Comparison of ENCODE assay signal across 9 mouse cellular contexts in the genomic region with DNA sequence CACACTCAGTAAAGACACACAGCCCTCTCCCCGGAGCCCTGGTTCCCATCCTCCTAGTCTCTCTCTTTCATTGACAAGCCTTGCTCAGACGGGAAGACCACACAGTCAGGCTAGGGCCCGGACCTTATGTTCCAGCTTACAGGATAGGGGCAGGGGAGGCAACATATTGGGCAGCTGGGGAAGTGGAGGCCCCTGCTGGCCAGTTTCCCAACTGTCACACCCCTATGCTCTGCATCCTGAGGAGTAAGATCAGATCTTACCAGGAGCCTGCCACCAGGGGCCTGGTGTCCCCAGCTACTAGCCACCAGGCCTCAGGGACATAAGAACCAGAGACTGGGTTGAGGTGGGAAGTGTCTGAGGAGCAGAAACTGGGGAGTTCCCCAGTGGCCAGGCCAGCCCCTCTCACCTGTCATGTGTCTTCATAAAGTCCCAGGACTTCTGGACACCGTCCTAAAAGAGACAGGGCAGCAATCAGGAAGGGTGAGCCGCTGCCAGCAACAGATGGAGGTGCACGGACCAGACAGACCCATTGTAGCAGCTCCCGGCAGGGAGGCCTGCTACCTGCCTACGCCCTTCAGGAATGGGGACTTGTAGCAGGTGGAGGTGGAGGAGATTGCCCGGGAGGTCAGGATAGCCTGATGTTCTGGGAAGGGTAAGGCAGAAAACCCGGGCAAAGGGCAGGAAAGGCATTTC. TPM values are rescaled to one million over a fixed set of nuclear protein-coding genes. Genes with fewer than 3 reads are reported as not detected.
A peak's percentile ranks its signal among the peaks of the same experiment; 100 is the strongest.
DNase-seq lines count a peak whose midpoint lies in the region; ATAC-seq and TF ChIP-seq lines count a peak whose summit lies in the region.
"Had no signal": no experiment of that assay in that cellular context is flagged by ENCODE, and none has a peak within 500 bp of the region (broad histone marks: within the 10 kb centered on the region; RNA-seq: fewer than 3 reads in every experiment).

No protein-coding gene starts in this region.

- H3K4me2 ChIP-seq in hindbrain, embryonic 11.5 days (replicated peaks; ENCODE audit: low read depth, low read length), result no peak overlapping the region
- no peak overlapping the region for H3K4me2 ChIP-seq in hindbrain, embryonic 14.5 days (replicated peaks)
- no peak overlapping the region for H3K4me2 ChIP-seq in forebrain, embryonic 16.5 days (ENCODE audit: low read length)
- H3K4me2 ChIP-seq: heart, embryonic 15.5 days had no signal

- H3K4me3 ChIP-seq in hindbrain, embryonic 11.5 days (ENCODE audit: low read depth, low read length), result no peak overlapping the region
- no peak overlapping the region for H3K4me3 ChIP-seq in hindbrain, embryonic 14.5 days (replicated peaks; ENCODE audit: low read length)
- no peak overlapping the region for H3K4me3 ChIP-seq in ES-Bruce4 (ENCODE audit: low read depth, low read length)
- H3K4me3 ChIP-seq in forebrain, embryonic 16.5 days (replicated peaks; ENCODE audit: low read length), result no peak overlapping the region
- H3K4me3 ChIP-seq: heart, embryonic 15.5 days had no signal

- H3K4me1 ChIP-seq in hindbrain, embryonic 11.5 days (replicated peaks; ENCODE audit: control insufficient read depth, insufficient read depth, low read length), result peaks cover 5% of the 10 kb centered on the region; the same call in 1 of the 2 replicates
- H3K4me1 ChIP-seq in hindbrain, embryonic 14.5 days (replicated peaks; ENCODE audit: control insufficient read depth, insufficient read depth, low read length), result peaks cover 25% of the 10 kb centered on the region
- H3K4me1 ChIP-seq in ES-Bruce4 (ENCODE audit: control insufficient read depth, insufficient read depth, low read length), result no peaks in the 10 kb centered on the region
- peaks cover 15% of the 10 kb centered on the region for H3K4me1 ChIP-seq in forebrain, embryonic 16.5 days (replicated peaks; ENCODE audit: control insufficient read depth, insufficient read depth, low read length)

- DNase-seq in hindbrain, embryonic 11.5 days (ENCODE audit: low spot score), result peak; percentile 69
- DNase-seq in hindbrain, embryonic 14.5 days (ENCODE audit: low spot score), result no peak
- peak; percentile 72 to 78 for DNase-seq in cerebellum, postnatal 36 days
- no peak for DNase-seq in right cerebral cortex, adult 18-20 months
- no peak for DNase-seq in ovary, postnatal 36 days (ENCODE audit: low spot score)

- TF ChIP-seq EP300 in ES-Bruce4 (IDR thresholded peaks at IDR 0.05; ENCODE audit: insufficient read depth, low read depth, low read length), result no peak

- H3K9ac ChIP-seq in hindbrain, embryonic 11.5 days (ENCODE audit: low read depth, low read length), result no peak overlapping the region
- H3K9ac ChIP-seq in hindbrain, embryonic 14.5 days, result no peak overlapping the region
- H3K9ac ChIP-seq in ES-Bruce4 (ENCODE audit: low read depth, poor library complexity, severe bottlenecking), result no peak overlapping the region
- H3K9ac ChIP-seq in forebrain, embryonic 16.5 days (replicated peaks; ENCODE audit: low read depth, low read length), result no peak overlapping the region
- H3K9ac ChIP-seq: heart, embryonic 15.5 days had no signal

- peak; percentile 48 for TF ChIP-seq CTCF in ES-Bruce4 (IDR thresholded peaks at IDR 0.05; ENCODE audit: low read depth, low read length)

- H3K27me3 ChIP-seq in hindbrain, embryonic 11.5 days (ENCODE audit: control insufficient read depth, insufficient read depth, low read length), result no peaks in the 10 kb centered on the region
- no peaks in the 10 kb centered on the region for H3K27me3 ChIP-seq in hindbrain, embryonic 14.5 days (ENCODE audit: control insufficient read depth, insufficient read depth, low read length)
- no peaks in the 10 kb centered on the region for H3K27me3 ChIP-seq in ES-Bruce4 (ENCODE audit: control insufficient read depth, insufficient read depth, low read length, poor library complexity, severe bottlenecking)
- H3K27me3 ChIP-seq in forebrain, embryonic 16.5 days (replicated peaks; ENCODE audit: control insufficient read depth, insufficient read depth, low read length), result no peaks in the 10 kb centered on the region

- peak; percentile 48 for ATAC-seq in hindbrain, embryonic 11.5 days (ENCODE audit: low FRiP score)
- no peak for ATAC-seq in hindbrain, embryonic 14.5 days (ENCODE audit: low FRiP score)
- peak; percentile 43 for ATAC-seq in megakaryocyte progenitor cell, adult 5-6 weeks (replicated peaks; ENCODE audit: poor library complexity)
- no peak for ATAC-seq in forebrain, embryonic 16.5 days

- 68% methylated on average over 10 of the region's 10 CpGs for WGBS in hindbrain, embryonic 11.5 days
- WGBS in hindbrain, embryonic 14.5 days, result 63% methylated on average over 10 of the region's 10 CpGs
- WGBS in forebrain, embryonic 16.5 days, result 64% methylated on average over 10 of the region's 10 CpGs

- TF ChIP-seq POLR2A in ES-Bruce4 (IDR thresholded peaks at IDR 0.05; ENCODE audit: insufficient read depth, low read length), result no peak

- H3K9me3 ChIP-seq in hindbrain, embryonic 11.5 days (ENCODE audit: control insufficient read depth, low read length), result no peaks in the 10 kb centered on the region
- no peaks in the 10 kb centered on the region for H3K9me3 ChIP-seq in hindbrain, embryonic 14.5 days (ENCODE audit: control insufficient read depth, low read length)
- H3K9me3 ChIP-seq in ES-Bruce4 (replicated peaks; ENCODE audit: control insufficient read depth, insufficient read depth, low read length, poor library complexity, severe bottlenecking), result no peaks in the 10 kb centered on the region
- H3K9me3 ChIP-seq in forebrain, embryonic 16.5 days (ENCODE audit: control insufficient read depth, low read length), result no peaks in the 10 kb centered on the region
- H3K9me3 ChIP-seq: heart, embryonic 15.5 days had no signal

- H3K36me3 ChIP-seq in hindbrain, embryonic 11.5 days (ENCODE audit: control insufficient read depth, insufficient read depth, low read length), result no peaks in the 10 kb centered on the region
- H3K36me3 ChIP-seq in hindbrain, embryonic 14.5 days (replicated peaks; ENCODE audit: control insufficient read depth, insufficient read depth), result no peaks in the 10 kb centered on the region
- H3K36me3 ChIP-seq in ES-Bruce4 (ENCODE audit: control insufficient read depth, insufficient read depth, low read length, poor library complexity, severe bottlenecking), result no peaks in the 10 kb centered on the region
- no peaks in the 10 kb centered on the region for H3K36me3 ChIP-seq in forebrain, embryonic 16.5 days (ENCODE audit: control insufficient read depth, insufficient read depth)
- H3K36me3 ChIP-seq: heart, embryonic 15.5 days had no signal

- H3K27ac ChIP-seq in hindbrain, embryonic 11.5 days (ENCODE audit: low read depth, low read length), result no peak overlapping the region
- no peak overlapping the region for H3K27ac ChIP-seq in hindbrain, embryonic 14.5 days
- no peak overlapping the region for H3K27ac ChIP-seq in ES-Bruce4 (ENCODE audit: insufficient read depth, low read length)
- no peak overlapping the region for H3K27ac ChIP-seq in forebrain, embryonic 16.5 days (ENCODE audit: low read length)
- H3K27ac ChIP-seq: heart, embryonic 15.5 days had no signal

RNA-seq across cellular contexts. Expression of a gene that starts 2.9 kb away (rescaled TPM):
- 57.3 and 69.9 TPM in 2 replicates for polyA plus RNA-seq in hindbrain, embryonic 11.5 days (2014; fragmentation: Nextera tagmentation; extraction: Ambion mirVana)
- polyA plus RNA-seq in hindbrain, embryonic 14.5 days (2014; fragmentation: Nextera tagmentation; extraction: Ambion mirVana), result 60.9 and 70.1 TPM in 2 replicates
- 47.5 and 48.8 TPM in 2 replicates for polyA plus RNA-seq in ES-Bruce4 (2011; ENCODE audit: insufficient read depth, insufficient read length, low read depth, missing spikeins)
- total RNA-seq in megakaryocyte progenitor cell, adult 5-6 weeks (2015), result 12.6 and 13.4 TPM in 2 replicates
- total RNA-seq in megakaryocyte progenitor cell, adult 5-6 weeks (2017), result 14.8 TPM in 2 replicates
- polyA plus RNA-seq in forebrain, embryonic 16.5 days (2015; fragmentation: Nextera tagmentation; extraction: Ambion mirVana), result 53.4 and 57.0 TPM in 2 replicates

RNA-seq across cellular contexts. Expression of a gene that starts 9.4 kb away (rescaled TPM):
- polyA plus RNA-seq in hindbrain, embryonic 11.5 days (2014; fragmentation: Nextera tagmentation; extraction: Ambion mirVana), result 4.2 and 4.7 TPM in 2 replicates
- 12.5 and 16.1 TPM in 2 replicates for polyA plus RNA-seq in hindbrain, embryonic 14.5 days (2014; fragmentation: Nextera tagmentation; extraction: Ambion mirVana)
- polyA plus RNA-seq in ES-Bruce4 (2011; ENCODE audit: insufficient read depth, insufficient read length, low read depth, missing spikeins), result 47.6 and 50.9 TPM in 2 replicates
- total RNA-seq in megakaryocyte progenitor cell, adult 5-6 weeks (2015), result 0.64 and 0.78 TPM in 2 replicates
- total RNA-seq in megakaryocyte progenitor cell, adult 5-6 weeks (2017), result 2.4 and 4.5 TPM in 2 replicates
- polyA plus RNA-seq in forebrain, embryonic 16.5 days (2015; fragmentation: Nextera tagmentation; extraction: Ambion mirVana), result 7.9 and 10.7 TPM in 2 replicates

RNA-seq across cellular contexts. Expression of a gene that starts 37.3 kb away (rescaled TPM):
- polyA plus RNA-seq in hindbrain, embryonic 11.5 days (2014; fragmentation: Nextera tagmentation; extraction: Ambion mirVana), result 25.6 and 26.8 TPM in 2 replicates
- 52.2 and 52.8 TPM in 2 replicates for polyA plus RNA-seq in hindbrain, embryonic 14.5 days (2014; fragmentation: Nextera tagmentation; extraction: Ambion mirVana)
- 10.4 and 11.0 TPM in 2 replicates for polyA plus RNA-seq in ES-Bruce4 (2011; ENCODE audit: insufficient read depth, insufficient read length, low read depth, missing spikeins)
- total RNA-seq in megakaryocyte progenitor cell, adult 5-6 weeks (2015), result 7.7 and 9.5 TPM in 2 replicates
- total RNA-seq in megakaryocyte progenitor cell, adult 5-6 weeks (2017), result 5.2 and 6.4 TPM in 2 replicates
- 41.4 and 49.7 TPM in 2 replicates for polyA plus RNA-seq in forebrain, embryonic 16.5 days (2015; fragmentation: Nextera tagmentation; extraction: Ambion mirVana)

Comparison
In these comparisons a context has a peak if more than half of its experiments do, and no peak if none do; other contexts are left out.
1. ATAC-seq: peak in hindbrain, embryonic 11.5 days (single experiment) and megakaryocyte progenitor cell, adult 5-6 weeks (single experiment); none in hindbrain, embryonic 14.5 days (single experiment) and forebrain, embryonic 16.5 days (single experiment).
2. DNase-seq: peak in hindbrain, embryonic 11.5 days (single experiment) and cerebellum, postnatal 36 days (2 of 2); none in hindbrain, embryonic 14.5 days (single experiment), right cerebral cortex, adult 18-20 months (single experiment) and ovary, postnatal 36 days (single experiment).